Comparison of ENCODE assay signal across 7 mouse cellular contexts in genomic region chr7:4921824-4922482, GRCm38 (mm10). TPM values are rescaled to one million over a fixed set of nuclear protein-coding genes. Genes with fewer than 3 reads are reported as not detected.
DNase-seq lines count a peak whose midpoint lies in the region; ATAC-seq and TF ChIP-seq lines count a peak whose summit lies in the region.

Gene Nat14 (plus strand): TSS chr7:4922028.

- no peak for ATAC-seq in megakaryocyte, adult 5-6 weeks (ENCODE audit: poor library complexity, severe bottlenecking)
- peak; percentile 2; the same call in 1 of the 2 replicates for ATAC-seq in forebrain, postnatal 0 days
- no peak for ATAC-seq in stomach, embryonic 15.5 days (ENCODE audit: insufficient read depth, low FRiP score, low read depth)

- 22% methylated on average over 8 of the region's 8 CpGs for WGBS in forebrain, postnatal 0 days
- 29% methylated on average over 8 of the region's 8 CpGs for WGBS in stomach, embryonic 15.5 days

- intact Hi-C loops in left cerebral cortex, postnatal 4 days (cut with DNase I), result no loop called here

- H3K36me3 ChIP-seq in megakaryocyte, embryonic 14.5 days (replicated peaks; ENCODE audit: low read length), result peaks cover 47% of the 10 kb centered on the region
- H3K36me3 ChIP-seq in forebrain, postnatal 0 days (ENCODE audit: insufficient read depth), result peaks cover 29% of the 10 kb centered on the region
- H3K36me3 ChIP-seq in stomach, embryonic 15.5 days, result peaks cover 31% of the 10 kb centered on the region

- TF ChIP-seq CTCF in forebrain, postnatal 0 days (IDR thresholded peaks at IDR 0.05; ENCODE audit: low read depth), result no peak

- no peak for DNase-seq in forebrain, postnatal 0 days
- DNase-seq in left cerebral cortex, postnatal 4 days, result no peak
- DNase-seq in embryo, embryonic 10.5 days (ENCODE audit: low spot score), result no peak
- no peak for DNase-seq in adrenal gland, postnatal 36 days

- peaks cover 72% of the 10 kb centered on the region for H3K4me1 ChIP-seq in megakaryocyte, embryonic 14.5 days
- peaks cover 28% of the 10 kb centered on the region; the same call in 1 of the 2 replicates for H3K4me1 ChIP-seq in forebrain, postnatal 0 days (ENCODE audit: insufficient read depth)
- peaks cover 50% of the 10 kb centered on the region for H3K4me1 ChIP-seq in stomach, embryonic 15.5 days

- peak within 1 kb of the TSS; percentile 68 for H3K9ac ChIP-seq in forebrain, postnatal 0 days
- H3K9ac ChIP-seq in stomach, embryonic 15.5 days, result no peak within 1 kb of the TSS

- peak within 1 kb of the TSS; percentile 97 for H3K4me2 ChIP-seq in forebrain, postnatal 0 days (ENCODE audit: low read depth)
- peak within 1 kb of the TSS; percentile 57 for H3K4me2 ChIP-seq in stomach, embryonic 15.5 days

- peak within 1 kb of the TSS; percentile 96 for H3K27ac ChIP-seq in forebrain, postnatal 0 days (ENCODE audit: low read depth, low read length)
- H3K27ac ChIP-seq in stomach, embryonic 15.5 days, result peak within 1 kb of the TSS; percentile 93

- H3K9me3 ChIP-seq in megakaryocyte, embryonic 14.5 days, result peaks cover 5% of the 10 kb centered on the region; the same call in 1 of the 2 replicates
- no peaks in the 10 kb centered on the region for H3K9me3 ChIP-seq in forebrain, postnatal 0 days (ENCODE audit: low read length)
- H3K9me3 ChIP-seq in stomach, embryonic 15.5 days, result no peaks in the 10 kb centered on the region

- H3K4me3 ChIP-seq in megakaryocyte, embryonic 14.5 days (replicated peaks), result peak within 1 kb of the TSS; percentile 88
- H3K4me3 ChIP-seq in forebrain, postnatal 0 days (ENCODE audit: low read depth, low read length), result peak within 1 kb of the TSS; percentile 53
- peak within 1 kb of the TSS; percentile 26 for H3K4me3 ChIP-seq in stomach, embryonic 15.5 days (replicated peaks)

- H3K27me3 ChIP-seq in megakaryocyte, embryonic 14.5 days (replicated peaks), result peaks cover 45% of the 10 kb centered on the region
- H3K27me3 ChIP-seq in forebrain, postnatal 0 days (ENCODE audit: insufficient read depth, low read length), result no peaks in the 10 kb centered on the region
- no peaks in the 10 kb centered on the region for H3K27me3 ChIP-seq in stomach, embryonic 15.5 days (replicated peaks)

RNA-seq across cellular contexts. Expression of gene Nat14, which starts in this region (rescaled TPM):
- polyA plus RNA-seq in megakaryocyte, embryonic 14.5 days (2012; ENCODE audit: insufficient read depth, low replicate concordance), result 0.51 TPM in 1 of 2 replicates, not detected in the other
- 0.13 and 0.82 TPM in 2 replicates for total RNA-seq in megakaryocyte, adult 5-6 weeks (2015)
- 0.11 and 1.1 TPM in 2 replicates for total RNA-seq in megakaryocyte, adult 5-6 weeks (2017)
- total RNA-seq in forebrain, postnatal 0 days (2014; rRNA removed), result 45.5 and 69.9 TPM in 2 replicates
- 20.5 and 54.3 TPM in 2 replicates for polyA plus RNA-seq in forebrain, postnatal 0 days (2015; fragmentation: Nextera tagmentation; extraction: Ambion mirVana)
- total RNA-seq in left cerebral cortex, postnatal 4 days (2021), result 10 to 100 TPM; 50.8 to 51.5 TPM
- polyA plus RNA-seq in stomach, embryonic 15.5 days (2015; fragmentation: Nextera tagmentation; extraction: Ambion mirVana), result 4.3 and 4.5 TPM in 2 replicates
- 10 to 100 TPM in 1 of 2 experiments, 1 to 10 TPM in 1; 7.1 to 11.5 TPM for total RNA-seq in adrenal gland, postnatal 36 days (2021)

Comparison
In these comparisons a context has a peak if more than half of its experiments do, and no peak if none do; other contexts are left out.
1. H3K4me3 ChIP-seq: peak in every context shown above with its lines; median percentile 88 in megakaryocyte, embryonic 14.5 days; 53 in forebrain, postnatal 0 days; 26 in stomach, embryonic 15.5 days.